Mouse (Mus musculus) spleen, adult 2 months (tissue): ENCODE data around the gene Tmem273. TPM values are rescaled to one million over a fixed set of nuclear protein-coding genes. Genes with fewer than 3 reads are reported as not detected.

ENCODE experiments used
- DNase-seq, 2 experiments: peaks; one replicate each; pipeline versions ENCODE4 v3.0.0 to v3.0.0-alpha.2; 2012 to 2021; ENCODE audit warnings: low spot score in 2 of 2, low read depth in 1 of 2
- H3K27ac ChIP-seq: fragments of 200-500 bp; 2 replicates; pipeline ENCODE4 v1.5.1; 2012; ENCODE audit warnings: low read length, inconsistent platforms; ENCODE audit not compliant: insufficient read depth
- H3K27me3 ChIP-seq: fragments of 200-500 bp; 2 replicates; pipeline ENCODE4 v1.6.1; 2012; ENCODE audit warnings: mild to moderate bottlenecking, moderate library complexity, low read length, inconsistent platforms; ENCODE audit not compliant: control insufficient read depth, insufficient read depth
- H3K36me3 ChIP-seq: fragments of 200-500 bp; 2 replicates; pipeline ENCODE4 v1.6.1; 2012; ENCODE audit warnings: mild to moderate bottlenecking, low read length, inconsistent platforms; ENCODE audit not compliant: control insufficient read depth, insufficient read depth
- H3K4me1 ChIP-seq: fragments of 200-500 bp; 2 replicates; pipeline ENCODE4 v1.6.1; 2011; ENCODE audit warnings: inconsistent platforms; ENCODE audit not compliant: control insufficient read depth, insufficient read depth, insufficient read length
- H3K4me3 ChIP-seq: fragments of 200-500 bp; 2 replicates; pipeline ENCODE4 v1.5.1; 2011; ENCODE audit warnings: mild to moderate bottlenecking, inconsistent platforms; ENCODE audit not compliant: insufficient read depth, insufficient read length; ENCODE audit errors: extremely low read depth
- CTCF ChIP-seq: fragments of 200-500 bp; IDR thresholded peaks from 2 replicates; pipeline ENCODE4 v1.5.1; 2011; ENCODE audit warnings: mild to moderate bottlenecking, inconsistent platforms; ENCODE audit not compliant: insufficient read depth, insufficient read length, insufficient replicate concordance; ENCODE audit errors: extremely low read depth
- POLR2A ChIP-seq: fragments of 200-500 bp; IDR thresholded peaks from 2 replicates; pipeline ENCODE4 v1.6.1; 2011; ENCODE audit warnings: low read depth, low read length, inconsistent platforms
- WGBS: fragments of 180-500 bp; shearing (Covaris S2); methylation state at CpG from one replicate; pipeline ENCODE4 v1.1.7; 2018; 5-methylcytosine and 5-hydroxymethylcytosine counted together
- polyA plus RNA-seq: library from polyadenylated mRNA; depleted of rRNA; stranded (reverse); fragments of >200 nt; gene quantifications from 2 replicates; pipeline ENCODE4 v1.2.3, GENCODE M21; 2012

The Tmem273 gene
- polyA plus RNA-seq, 1 experiment, result 5.6 TPM

GRCm38 (mm10) chr14:32833847-32834246 is 48.1 kb downstream of the Tmem273 start, which contains the start of gene Fam170b:
Gene Fam170b (plus strand): TSS chr14:32833962.
- Histone ChIP-seq H3K27ac (no peak within 1 kb of the TSS), H3K4me1 (no peaks in the 10 kb centered on the region), H3K4me3 (no peak within 1 kb of the TSS), H3K36me3 (no peaks in the 10 kb centered on the region), H3K27me3 (no peaks in the 10 kb centered on the region)
- TF ChIP-seq CTCF (no peak), POLR2A (no peak)
- 80% methylated on average over 8 of the region's 8 CpGs for WGBS
- no peak for DNase-seq

- H3K4me1 ChIP-seq, result no peaks in the 10 kb centered on the region
- no peak overlapping the region for H3K4me3 ChIP-seq
- no peak for DNase-seq
- 83% methylated on average over 14 of the region's 14 CpGs for WGBS
- H3K27ac ChIP-seq, result no peak overlapping the region
- no peaks in the 10 kb centered on the region for H3K27me3 ChIP-seq
- H3K36me3 ChIP-seq, result no peaks in the 10 kb centered on the region
- no peak for TF ChIP-seq CTCF
- no peak for TF ChIP-seq POLR2A
Observed at GRCm38 (mm10) chr14:32835181-32835580, 49.4 kb downstream of the Tmem273 start.

GRCm38 (mm10) chr14:32835596-32835995 is 49.8 kb downstream of the Tmem273 start:
- WGBS, result 93% methylated on average over 14 of the region's 14 CpGs
- Histone ChIP-seq H3K27ac (no peak overlapping the region), H3K4me1 (no peaks in the 10 kb centered on the region), H3K36me3 (no peaks in the 10 kb centered on the region), H3K4me3 (no peak overlapping the region), H3K27me3 (no peaks in the 10 kb centered on the region)
- DNase-seq, result no peak
- TF ChIP-seq CTCF, result no peak
- TF ChIP-seq POLR2A, result no peak

GRCm38 (mm10) chr14:32836191-32836590 is 50.4 kb downstream of the Tmem273 start:
- no peak for DNase-seq
- H3K36me3 ChIP-seq, result no peaks in the 10 kb centered on the region
- no peak overlapping the region for H3K27ac ChIP-seq
- no peaks in the 10 kb centered on the region for H3K27me3 ChIP-seq
- H3K4me3 ChIP-seq, result no peak overlapping the region
- TF ChIP-seq CTCF (no peak), POLR2A (no peak)
- no peaks in the 10 kb centered on the region for H3K4me1 ChIP-seq
- WGBS, result 94% methylated on average over 11 of the region's 11 CpGs

- no peak for TF ChIP-seq POLR2A
- TF ChIP-seq CTCF, result no peak
- no peak for DNase-seq
- H3K4me1 ChIP-seq, result no peaks in the 10 kb centered on the region
- no peaks in the 10 kb centered on the region for H3K36me3 ChIP-seq
- H3K27me3 ChIP-seq, result no peaks in the 10 kb centered on the region
- no peak overlapping the region for H3K27ac ChIP-seq
- no peak overlapping the region for H3K4me3 ChIP-seq
Observed at GRCm38 (mm10) chr14:32842052-32842451, 56.3 kb downstream of the Tmem273 start.

- Histone ChIP-seq H3K4me3 (no peak overlapping the region), H3K4me1 (no peaks in the 10 kb centered on the region), H3K27me3 (peaks cover 7% of the 10 kb centered on the region; the same call in 1 of the 2 replicates), H3K36me3 (no peaks in the 10 kb centered on the region), H3K27ac (no peak overlapping the region)
- DNase-seq, result no peak
- WGBS, result 90% methylated on average over 4 of the region's 4 CpGs
- TF ChIP-seq POLR2A (no peak), CTCF (no peak)
Observed at GRCm38 (mm10) chr14:32854059-32854458, 68.3 kb downstream of the Tmem273 start.

- Histone ChIP-seq H3K4me3 (no peak overlapping the region), H3K27me3 (peaks cover 7% of the 10 kb centered on the region; the same call in 1 of the 2 replicates), H3K27ac (no peak overlapping the region), H3K36me3 (no peaks in the 10 kb centered on the region), H3K4me1 (no peaks in the 10 kb centered on the region)
- TF ChIP-seq CTCF (no peak), POLR2A (no peak)
- DNase-seq, result no peak
- WGBS, result 46% methylated on average over 5 of the region's 5 CpGs
Observed at GRCm38 (mm10) chr14:32856246-32856645, 70.5 kb downstream of the Tmem273 start.
